Mouse (Mus musculus) right cerebral cortex, postnatal 4 days (tissue): Measurements from ENCODE around the gene Lctl.

ENCODE experiments used
- DNase-seq: peaks from one replicate; pipeline ENCODE4 v3.0.0-alpha.2; 2022

Lctl gene

GRCm38 (mm10) chr9:64116876-64117275 is at the start of gene Lctl:
TSS of gene Lctl (plus strand) at chr9:64117147.
- no peak for DNase-seq

- no peak for DNase-seq
These were observed 49.2 kb upstream of the Lctl start for GRCm38 (mm10) chr9:64067787-64068186.

- no peak for DNase-seq
These were observed 48.4 kb upstream of the Lctl start for GRCm38 (mm10) chr9:64068571-64068970.

GRCm38 (mm10) chr9:64069131-64069530 is 47.8 kb upstream of the Lctl start:
- DNase-seq, result no peak

GRCm38 (mm10) chr9:64070674-64071073 is 46.3 kb upstream of the Lctl start:
- no peak for DNase-seq

GRCm38 (mm10) chr9:64074831-64075230 is 42.1 kb upstream of the Lctl start:
- DNase-seq, result no peak

- DNase-seq, result no peak
These were observed 40.5 kb upstream of the Lctl start for GRCm38 (mm10) chr9:64076412-64076811.

GRCm38 (mm10) chr9:64078386-64078792 is 38.6 kb upstream of the Lctl start:
- DNase-seq, result no peak

- no peak for DNase-seq
These were observed 37.0 kb upstream of the Lctl start for GRCm38 (mm10) chr9:64079922-64080321.

GRCm38 (mm10) chr9:64084231-64084630 is 32.7 kb upstream of the Lctl start:
- DNase-seq, result no peak

- peak; percentile 36 for DNase-seq
These were observed 32.1 kb upstream of the Lctl start for GRCm38 (mm10) chr9:64084661-64085399.

GRCm38 (mm10) chr9:64085976-64086375 is 31.0 kb upstream of the Lctl start:
- DNase-seq, result no peak

GRCm38 (mm10) chr9:64086543-64086942 is 30.4 kb upstream of the Lctl start:
- DNase-seq, result no peak

GRCm38 (mm10) chr9:64087461-64088235 is 29.3 kb upstream of the Lctl start:
- peak; percentile 59 for DNase-seq

GRCm38 (mm10) chr9:64088346-64088745 is 28.6 kb upstream of the Lctl start:
- no peak for DNase-seq

- peak; percentile 32 for DNase-seq
These were observed 27.9 kb upstream of the Lctl start for GRCm38 (mm10) chr9:64089004-64089403.

- DNase-seq, result peak; percentile 9
These were observed 22.9 kb upstream of the Lctl start for GRCm38 (mm10) chr9:64094083-64094482.

- no peak for DNase-seq
These were observed 18.7 kb upstream of the Lctl start for GRCm38 (mm10) chr9:64098282-64098681.

- DNase-seq, result peak; percentile 58
These were observed 16.5 kb upstream of the Lctl start for GRCm38 (mm10) chr9:64100442-64100841.

- DNase-seq, result no peak
These were observed 11.6 kb upstream of the Lctl start for GRCm38 (mm10) chr9:64105301-64105700.

- no peak for DNase-seq
These were observed 6.4 kb upstream of the Lctl start for GRCm38 (mm10) chr9:64110502-64110901.

GRCm38 (mm10) chr9:64114646-64115045 is 2.3 kb upstream of the Lctl start:
- DNase-seq, result no peak

- DNase-seq, result no peak
These were observed 1.2 kb upstream of the Lctl start for GRCm38 (mm10) chr9:64115756-64116155.

- DNase-seq, result peak; percentile 38
These were observed 3.0 kb downstream of the Lctl start for GRCm38 (mm10) chr9:64119898-64120297.
